Mouse (Mus musculus) gastrocnemius, postnatal 4 days (tissue): Measurements from ENCODE around the gene Lyrm7. TPM values are rescaled to one million over a fixed set of nuclear protein-coding genes. Genes with fewer than 3 reads are reported as not detected.
"Not testable (repeated sequence)": the region's sequence is repeated elsewhere in the genome, so short reads cannot be mapped to it uniquely, and the experiment has no call there.

Source experiments
- DNase-seq, 2 experiments: peaks; one replicate each; pipeline ENCODE4 v3.0.0; 2021 to 2022; ENCODE audit warnings: low spot score in 2 of 2, mixed read lengths in 2 of 2
- long read RNA-seq, 2 experiments: library from polyadenylated mRNA; stranded (forward); transcript quantifications; one replicate each; pipeline ENCODE4 v2.0.0; 2021
- total RNA-seq, 2 experiments: library from RNA; stranded (reverse); gene quantifications; 2 replicates each; pipeline ENCODE4 v1.2.3; 2021

Lyrm7 gene
- 10 to 100 TPM; 12.2 to 18.9 TPM for total RNA-seq
- long read RNA-seq, experiment 1, transcript Lyrm7-205 (5 exons, 3,431 nt): major isoform, 8 of 11 reads
- long read RNA-seq, experiment 1, partial matches to known transcripts: 3 of 11 reads
- long read RNA-seq, experiment 1, other reads (novel, unspliced or antisense): 0 of 11 reads
- long read RNA-seq, experiment 2, transcript Lyrm7-205 (5 exons, 3,431 nt): major isoform, 9 of 13 reads
- long read RNA-seq, experiment 2, partial matches to known transcripts: 1 of 13 reads
- long read RNA-seq, experiment 2, other reads (novel, unspliced or antisense): 3 of 13 reads

GRCm38 (mm10) chr11:54860256-54861038, at the start of gene Lyrm7:
Gene Lyrm7 (minus strand): TSS chr11:54860916.
- peak; percentile 89 to 97 for DNase-seq

GRCm38 (mm10) chr11:54910081-54910665, 49.5 kb upstream of the Lyrm7 start:
- DNase-seq: no peak

GRCm38 (mm10) chr11:54909273-54909672, 48.6 kb upstream of the Lyrm7 start:
- DNase-seq: no peak

- no peak for DNase-seq
These were observed 46.5 kb upstream of the Lyrm7 start for GRCm38 (mm10) chr11:54907259-54907658.

GRCm38 (mm10) chr11:54906466-54906865, 45.8 kb upstream of the Lyrm7 start:
- DNase-seq: no peak

- no peak for DNase-seq
These were observed 45.2 kb upstream of the Lyrm7 start for GRCm38 (mm10) chr11:54905931-54906330.

GRCm38 (mm10) chr11:54905086-54905485, 44.4 kb upstream of the Lyrm7 start:
- no peak for DNase-seq

- no peak for DNase-seq
These were observed 43.4 kb upstream of the Lyrm7 start for GRCm38 (mm10) chr11:54903940-54904706.

- DNase-seq: no peak
These were observed 42.6 kb upstream of the Lyrm7 start for GRCm38 (mm10) chr11:54903339-54903738.

GRCm38 (mm10) chr11:54902333-54903323, 41.9 kb upstream of the Lyrm7 start, which contains the start of gene Gpx3:
Gene Gpx3 (plus strand): TSS chr11:54902453.
- peak; percentile 49 to 69 for DNase-seq

GRCm38 (mm10) chr11:54899657-54900056, 38.9 kb upstream of the Lyrm7 start:
- DNase-seq: no peak

- DNase-seq: no peak
These were observed 36.8 kb upstream of the Lyrm7 start for GRCm38 (mm10) chr11:54897470-54897869.

GRCm38 (mm10) chr11:54896646-54897045, 35.9 kb upstream of the Lyrm7 start:
- not testable (repeated sequence) for DNase-seq

GRCm38 (mm10) chr11:54894589-54894988, 33.9 kb upstream of the Lyrm7 start:
- no peak for DNase-seq

- no peak for DNase-seq
These were observed 31.4 kb upstream of the Lyrm7 start for GRCm38 (mm10) chr11:54892091-54892490.

GRCm38 (mm10) chr11:54891341-54891740, 30.6 kb upstream of the Lyrm7 start:
- no peak for DNase-seq

GRCm38 (mm10) chr11:54887927-54888326, 27.2 kb upstream of the Lyrm7 start:
- DNase-seq: no peak

- no peak for DNase-seq
These were observed 24.7 kb upstream of the Lyrm7 start for GRCm38 (mm10) chr11:54885406-54885805.

- peak in 1 of 2 experiments; percentile 36 for DNase-seq
These were observed 24.2 kb upstream of the Lyrm7 start for GRCm38 (mm10) chr11:54884937-54885336.
